Mouse (Mus musculus) heart, adult 2 months (tissue): ENCODE measurements around the gene Gm49027.
"Not testable (repeated sequence)": the region's sequence is repeated elsewhere in the genome, so short reads cannot be mapped to it uniquely, and the experiment has no call there.

ENCODE experiments used
- CTCF ChIP-seq: fragments of 200-600 bp; IDR thresholded peaks from 2 replicates; pipeline ENCODE4 v1.8.1; 2022; ENCODE audit warnings: antibody characterized with exemption, mild to moderate bottlenecking, moderate library complexity
- EP300 ChIP-seq: fragments of 200-500 bp; IDR thresholded peaks from 2 replicates; pipeline ENCODE4 v1.6.1; 2011; ENCODE audit warnings: low read depth, low read length, control low read depth; ENCODE audit not compliant: insufficient read depth
- POLR2A ChIP-seq: fragments of 200-500 bp; IDR thresholded peaks from 2 replicates; pipeline ENCODE4 v1.6.1; 2011; ENCODE audit warnings: mild to moderate bottlenecking, low read depth, low read length, control low read depth; ENCODE audit not compliant: insufficient read depth

- not testable (repeated sequence) for TF ChIP-seq CTCF, POLR2A, EP300
Measured at GRCm38 (mm10) chr5:123511426-123511825, 13.9 kb downstream of the Gm49027 start.
